Mouse (Mus musculus): Measurements from ENCODE around the gene Hspbp1.
A peak's percentile ranks its signal among the peaks of the same experiment; 100 is the strongest.

The Hspbp1 gene

GRCm38 (mm10) chr7:4631031-4631430 lies 53.8 kb downstream of the Hspbp1 start, which contains the start of gene Tmem86b:
Tmem86b (minus strand) TSS chr7:4631422.
- DNase-seq (ENCODE audit: low read depth, low spot score), result no peak

- DNase-seq (ENCODE audit: low read depth, low spot score), result no peak
These were observed 54.7 kb downstream of the Hspbp1 start for GRCm38 (mm10) chr7:4630198-4630597.

GRCm38 (mm10) chr7:4629586-4629985 lies 55.3 kb downstream of the Hspbp1 start:
- DNase-seq (ENCODE audit: low read depth, low spot score), result no peak

GRCm38 (mm10) chr7:4625928-4626327 lies 58.9 kb downstream of the Hspbp1 start:
- no peak for DNase-seq (ENCODE audit: low read depth, low spot score)

GRCm38 (mm10) chr7:4624343-4624742 lies 60.5 kb downstream of the Hspbp1 start:
- peak; percentile 12 for DNase-seq (ENCODE audit: low read depth, low spot score)

GRCm38 (mm10) chr7:4623544-4624189 lies 61.2 kb downstream of the Hspbp1 start:
- DNase-seq (ENCODE audit: low read depth, low spot score), result peak; percentile 75

GRCm38 (mm10) chr7:4619979-4620378 lies 64.9 kb downstream of the Hspbp1 start:
- peak; percentile 82 for DNase-seq (ENCODE audit: low read depth, low spot score)

- no peak for DNase-seq (ENCODE audit: low read depth, low spot score)
These were observed 71.0 kb downstream of the Hspbp1 start for GRCm38 (mm10) chr7:4613740-4614403.

GRCm38 (mm10) chr7:4612956-4613355 lies 71.9 kb downstream of the Hspbp1 start:
- no peak for DNase-seq (ENCODE audit: low read depth, low spot score)

GRCm38 (mm10) chr7:4612386-4612785 lies 72.5 kb downstream of the Hspbp1 start:
- no peak for DNase-seq (ENCODE audit: low read depth, low spot score)

GRCm38 (mm10) chr7:4611921-4612341 lies 72.9 kb downstream of the Hspbp1 start:
- DNase-seq (ENCODE audit: low read depth, low spot score), result peak; percentile 25

- DNase-seq (ENCODE audit: low read depth, low spot score), result no peak
These were observed 73.4 kb downstream of the Hspbp1 start for GRCm38 (mm10) chr7:4611511-4611910.
